Mouse (Mus musculus) spleen, adult 2 months (tissue): ENCODE measurements around the gene Slc38a1. TPM values are rescaled to one million over a fixed set of nuclear protein-coding genes. Genes with fewer than 3 reads are reported as not detected.

Experiments used
- DNase-seq, 2 experiments: peaks; one replicate each; pipeline versions ENCODE4 v3.0.0 to v3.0.0-alpha.2; 2012 to 2021; ENCODE audit warnings: low spot score in 2 of 2, low read depth in 1 of 2
- H3K27ac ChIP-seq: fragments of 200-500 bp; 2 replicates; pipeline ENCODE4 v1.5.1; 2012; ENCODE audit warnings: low read length, inconsistent platforms; ENCODE audit not compliant: insufficient read depth
- H3K27me3 ChIP-seq: fragments of 200-500 bp; 2 replicates; pipeline ENCODE4 v1.6.1; 2012; ENCODE audit warnings: mild to moderate bottlenecking, moderate library complexity, low read length, inconsistent platforms; ENCODE audit not compliant: control insufficient read depth, insufficient read depth
- H3K36me3 ChIP-seq: fragments of 200-500 bp; 2 replicates; pipeline ENCODE4 v1.6.1; 2012; ENCODE audit warnings: mild to moderate bottlenecking, low read length, inconsistent platforms; ENCODE audit not compliant: control insufficient read depth, insufficient read depth
- H3K4me1 ChIP-seq: fragments of 200-500 bp; 2 replicates; pipeline ENCODE4 v1.6.1; 2011; ENCODE audit warnings: inconsistent platforms; ENCODE audit not compliant: control insufficient read depth, insufficient read depth, insufficient read length
- H3K4me3 ChIP-seq: fragments of 200-500 bp; 2 replicates; pipeline ENCODE4 v1.5.1; 2011; ENCODE audit warnings: mild to moderate bottlenecking, inconsistent platforms; ENCODE audit not compliant: insufficient read depth, insufficient read length; ENCODE audit errors: extremely low read depth
- CTCF ChIP-seq: fragments of 200-500 bp; IDR thresholded peaks from 2 replicates; pipeline ENCODE4 v1.5.1; 2011; ENCODE audit warnings: mild to moderate bottlenecking, inconsistent platforms; ENCODE audit not compliant: insufficient read depth, insufficient read length, insufficient replicate concordance; ENCODE audit errors: extremely low read depth
- POLR2A ChIP-seq: fragments of 200-500 bp; IDR thresholded peaks from 2 replicates; pipeline ENCODE4 v1.6.1; 2011; ENCODE audit warnings: low read depth, low read length, inconsistent platforms
- WGBS: fragments of 180-500 bp; shearing (Covaris S2); methylation state at CpG from one replicate; pipeline ENCODE4 v1.1.7; 2018; 5-methylcytosine and 5-hydroxymethylcytosine counted together
- polyA plus RNA-seq: library from polyadenylated mRNA; depleted of rRNA; stranded (reverse); fragments of >200 nt; gene quantifications from 2 replicates; pipeline ENCODE4 v1.2.3, GENCODE M21; 2012

The Slc38a1 gene
- polyA plus RNA-seq, 1 experiment: 44.4 TPM

GRCm38 (mm10) chr15:96592976-96593375 lies 49.7 kb downstream of the Slc38a1 start:
- no peak overlapping the region for H3K4me3 ChIP-seq
- TF ChIP-seq POLR2A (no peak), CTCF (no peak)
- peak overlapping the region; percentile 89 for H3K27ac ChIP-seq
- H3K36me3 ChIP-seq: peaks cover 6% of the 10 kb centered on the region
- peak in 1 of 2 experiments; percentile 26 for DNase-seq
- 53% methylated on average over 13 of the region's 13 CpGs for WGBS
- H3K27me3 ChIP-seq: no peaks in the 10 kb centered on the region
- H3K4me1 ChIP-seq: peaks cover 13% of the 10 kb centered on the region; the same call in 1 of the 2 replicates

GRCm38 (mm10) chr15:96591876-96592417 lies 50.8 kb downstream of the Slc38a1 start:
- no peaks in the 10 kb centered on the region for H3K27me3 ChIP-seq
- DNase-seq: no peak

GRCm38 (mm10) chr15:96588996-96589657 lies 53.6 kb downstream of the Slc38a1 start:
- H3K36me3 ChIP-seq: peaks cover 29% of the 10 kb centered on the region
- no peak overlapping the region for H3K27ac ChIP-seq
- no peak for DNase-seq
- H3K4me1 ChIP-seq: peaks cover 7% of the 10 kb centered on the region
- no peak for TF ChIP-seq POLR2A
- no peak for TF ChIP-seq CTCF
- WGBS: 94% methylated on average over 9 of the region's 9 CpGs
- H3K4me3 ChIP-seq: no peak overlapping the region
- no peaks in the 10 kb centered on the region for H3K27me3 ChIP-seq

More at GRCm38 (mm10) chr15:96591876-96592417, 50.8 kb downstream of the Slc38a1 start:
- no peak overlapping the region for H3K27ac ChIP-seq
- peaks cover 13% of the 10 kb centered on the region; the same call in 1 of the 2 replicates for H3K4me1 ChIP-seq
- peaks cover 7% of the 10 kb centered on the region for H3K36me3 ChIP-seq
- no peak overlapping the region for H3K4me3 ChIP-seq
- 91% methylated on average over 10 of the region's 10 CpGs for WGBS
- TF ChIP-seq CTCF: no peak
- TF ChIP-seq POLR2A: no peak

GRCm38 (mm10) chr15:96587998-96588397 lies 54.7 kb downstream of the Slc38a1 start:
- no peak for DNase-seq
- H3K4me3 ChIP-seq: no peak overlapping the region
- TF ChIP-seq POLR2A (no peak), CTCF (no peak)
- H3K36me3 ChIP-seq: peaks cover 29% of the 10 kb centered on the region
- no peak overlapping the region for H3K27ac ChIP-seq
- WGBS: 88% methylated on average over 8 of the region's 8 CpGs
- H3K27me3 ChIP-seq: no peaks in the 10 kb centered on the region
- H3K4me1 ChIP-seq: peaks cover 2% of the 10 kb centered on the region; the same call in 1 of the 2 replicates

- Histone ChIP-seq H3K27me3 (no peaks in the 10 kb centered on the region), H3K4me3 (no peak overlapping the region), H3K4me1 (peaks cover 2% of the 10 kb centered on the region; the same call in 1 of the 2 replicates), H3K36me3 (peaks cover 29% of the 10 kb centered on the region), H3K27ac (peak overlapping the region; percentile 75)
- 22% methylated on average over 15 of the region's 15 CpGs for WGBS
- peak; percentile 36 to 53 for DNase-seq
- TF ChIP-seq POLR2A: no peak
- TF ChIP-seq CTCF: no peak
These were observed 59.2 kb downstream of the Slc38a1 start for GRCm38 (mm10) chr15:96583371-96584008.

- Histone ChIP-seq H3K4me3 (no peak overlapping the region), H3K27me3 (no peaks in the 10 kb centered on the region), H3K4me1 (no peaks in the 10 kb centered on the region), H3K36me3 (peaks cover 29% of the 10 kb centered on the region), H3K27ac (no peak overlapping the region)
- no peak for TF ChIP-seq POLR2A
- no peak for TF ChIP-seq CTCF
- DNase-seq: no peak
- 89% methylated on average over 5 of the region's 5 CpGs for WGBS
These were observed 65.7 kb downstream of the Slc38a1 start for GRCm38 (mm10) chr15:96576998-96577397.
